Mouse (Mus musculus): Measurements from ENCODE around the gene Colec11. TPM values are rescaled to one million over a fixed set of nuclear protein-coding genes. Genes with fewer than 3 reads are reported as not detected.

Colec11 gene
- polyA plus RNA-seq, 1 experiment from 2014 or later, result 0.57 TPM

DNA sequence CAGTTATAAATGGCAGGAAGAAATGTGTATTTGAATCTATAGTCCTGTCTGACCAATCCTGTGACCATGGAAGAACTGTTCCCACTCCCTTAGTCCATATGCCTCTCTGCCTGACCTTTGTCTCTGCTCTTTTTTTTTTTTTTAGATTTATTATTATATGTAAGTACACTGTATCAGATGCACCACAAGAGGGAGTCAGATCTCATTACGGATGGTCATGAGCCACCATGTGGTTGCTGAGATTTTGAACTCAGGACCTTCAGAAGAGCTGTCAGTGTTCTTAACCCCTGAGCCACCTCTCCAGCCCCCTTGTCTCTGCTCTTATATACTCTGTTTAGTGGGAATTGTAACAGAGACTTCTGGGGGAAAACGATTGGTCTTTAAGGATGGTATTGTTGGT is 15.6 kb upstream of the Colec11 start:
- Histone ChIP-seq H3K9ac (ENCODE audit: low read length) (no peak overlapping the region), H3K4me2 (replicated peaks; ENCODE audit: low read depth) (no peak overlapping the region), H3K27ac (replicated peaks) (no peak overlapping the region), H3K9me3 (ENCODE audit: control insufficient read depth, low read length) (no peaks in the 10 kb centered on the region), H3K36me3 (ENCODE audit: control insufficient read depth, insufficient read depth, low read length) (peaks cover 6% of the 10 kb centered on the region; the same call in 1 of the 2 replicates), H3K27me3 (ENCODE audit: control insufficient read depth, insufficient read depth, low read length) (no peaks in the 10 kb centered on the region), H3K4me1 (replicated peaks; ENCODE audit: control insufficient read depth, insufficient read depth) (peaks cover 5% of the 10 kb centered on the region; the same call in 1 of the 2 replicates), H3K4me3 (ENCODE audit: low read depth, low read length) (no peak overlapping the region)
- no peak for DNase-seq (ENCODE audit: low spot score)
- 57% methylated on average over 2 of the region's 2 CpGs for WGBS
- no peak for ATAC-seq (ENCODE audit: low FRiP score, low TSS enrichment)
- no peak for TF ChIP-seq EP300 (optimal IDR thresholded peaks at IDR 0.05)
- peak; percentile 31; the same call in 1 of the 2 replicates for TF ChIP-seq CTCF (IDR thresholded peaks at IDR 0.05; ENCODE audit: low read depth)

- no peak for TF ChIP-seq CTCF (IDR thresholded peaks at IDR 0.05; ENCODE audit: low read depth)
- no peak for TF ChIP-seq EP300 (optimal IDR thresholded peaks at IDR 0.05)
- H3K27me3 ChIP-seq (ENCODE audit: control insufficient read depth, insufficient read depth, low read length), result no peaks in the 10 kb centered on the region
- 91% methylated on average over 6 of the region's 6 CpGs for WGBS
- peaks cover 5% of the 10 kb centered on the region; the same call in 1 of the 2 replicates for H3K4me1 ChIP-seq (replicated peaks; ENCODE audit: control insufficient read depth, insufficient read depth)
- peak overlapping the region; percentile 56 for H3K4me2 ChIP-seq (replicated peaks; ENCODE audit: low read depth)
- no peak overlapping the region for H3K9ac ChIP-seq (ENCODE audit: low read length)
- H3K27ac ChIP-seq (replicated peaks), result no peak overlapping the region
- DNase-seq (ENCODE audit: low spot score) (no peak), ATAC-seq (ENCODE audit: low FRiP score, low TSS enrichment) (no peak)
- no peaks in the 10 kb centered on the region for H3K9me3 ChIP-seq (ENCODE audit: control insufficient read depth, low read length)
- H3K4me3 ChIP-seq (ENCODE audit: low read depth, low read length), result no peak overlapping the region
- H3K36me3 ChIP-seq (ENCODE audit: control insufficient read depth, insufficient read depth, low read length), result peaks cover 21% of the 10 kb centered on the region
Measured at GRCm38 (mm10) chr12:28636543-28636942, 13.4 kb upstream of the Colec11 start.

GRCm38 (mm10) chr12:28635535-28636476 is 12.6 kb upstream of the Colec11 start, which contains the start of gene Rps7:
Rps7 (minus strand) TSS chr12:28635953.
- DNase-seq (ENCODE audit: low spot score), result peak; percentile 93
- peak within 1 kb of the TSS; percentile 97 for H3K9ac ChIP-seq (ENCODE audit: low read length)
- H3K27me3 ChIP-seq (ENCODE audit: control insufficient read depth, insufficient read depth, low read length), result no peaks in the 10 kb centered on the region
- peak within 1 kb of the TSS; percentile 86 for H3K4me3 ChIP-seq (ENCODE audit: low read depth, low read length)
- WGBS, result 4% methylated on average over 68 of the region's 69 CpGs
- peaks cover 5% of the 10 kb centered on the region; the same call in 1 of the 2 replicates for H3K4me1 ChIP-seq (replicated peaks; ENCODE audit: control insufficient read depth, insufficient read depth)
- H3K36me3 ChIP-seq (ENCODE audit: control insufficient read depth, insufficient read depth, low read length), result peaks cover 26% of the 10 kb centered on the region
- H3K4me2 ChIP-seq (replicated peaks; ENCODE audit: low read depth), result peak within 1 kb of the TSS; percentile 66
- H3K9me3 ChIP-seq (ENCODE audit: control insufficient read depth, low read length), result no peaks in the 10 kb centered on the region
- ATAC-seq (ENCODE audit: low FRiP score, low TSS enrichment), result peak; percentile 99
- TF ChIP-seq EP300 (optimal IDR thresholded peaks at IDR 0.05), result peak; percentile 99
- no peak for TF ChIP-seq CTCF (IDR thresholded peaks at IDR 0.05; ENCODE audit: low read depth)
- H3K27ac ChIP-seq (replicated peaks), result peak within 1 kb of the TSS; percentile 93

DNA sequence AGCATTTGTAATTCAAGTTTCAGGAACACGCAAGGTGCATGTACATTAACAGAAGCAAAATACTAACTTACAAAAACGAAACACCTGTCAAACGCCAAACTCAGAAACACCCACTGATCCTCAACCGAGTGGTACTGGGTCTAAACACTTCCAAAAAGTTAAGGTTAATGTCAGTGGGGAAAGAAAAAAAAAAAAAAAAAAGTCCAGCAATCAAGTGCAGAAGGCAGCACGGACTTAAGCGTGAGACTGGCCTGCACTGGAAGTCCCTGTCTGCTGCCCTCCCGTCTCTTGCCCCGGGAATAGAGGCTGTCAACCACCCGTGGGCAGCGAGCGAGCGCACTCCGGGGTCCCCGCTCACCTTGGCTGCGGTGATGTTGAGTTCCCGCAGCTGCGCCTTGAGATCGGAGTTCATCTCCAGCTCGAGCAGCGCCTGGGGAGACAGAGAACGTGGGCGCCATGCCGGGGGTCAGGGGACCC is 11.9 kb upstream of the Colec11 start:
- ATAC-seq (ENCODE audit: low FRiP score, low TSS enrichment), result peak; percentile 0; the same call in 1 of the 2 replicates
- TF ChIP-seq CTCF (IDR thresholded peaks at IDR 0.05; ENCODE audit: low read depth), result no peak
- TF ChIP-seq EP300 (optimal IDR thresholded peaks at IDR 0.05), result no peak
- no peak for DNase-seq (ENCODE audit: low spot score)

GRCm38 (mm10) chr12:28628436-28628835 is 5.3 kb upstream of the Colec11 start:
- no peak for ATAC-seq (ENCODE audit: low FRiP score, low TSS enrichment)
- no peak for DNase-seq (ENCODE audit: low spot score)
- WGBS, result 91% methylated on average over 2 of the region's 2 CpGs
- Histone ChIP-seq H3K9me3 (ENCODE audit: control insufficient read depth, low read length) (no peaks in the 10 kb centered on the region), H3K36me3 (ENCODE audit: control insufficient read depth, insufficient read depth, low read length) (peaks cover 36% of the 10 kb centered on the region), H3K27me3 (ENCODE audit: control insufficient read depth, insufficient read depth, low read length) (no peaks in the 10 kb centered on the region), H3K27ac (replicated peaks) (no peak overlapping the region), H3K4me2 (replicated peaks; ENCODE audit: low read depth) (no peak overlapping the region), H3K4me1 (replicated peaks; ENCODE audit: control insufficient read depth, insufficient read depth) (no peaks in the 10 kb centered on the region), H3K4me3 (ENCODE audit: low read depth, low read length) (no peak overlapping the region), H3K9ac (ENCODE audit: low read length) (no peak overlapping the region)
- no peak for TF ChIP-seq EP300 (optimal IDR thresholded peaks at IDR 0.05)

More for the DNA sequence above, 11.9 kb upstream of the Colec11 start:
- H3K4me3 ChIP-seq (ENCODE audit: low read depth, low read length), result peak overlapping the region; percentile 86
- H3K4me1 ChIP-seq (replicated peaks; ENCODE audit: control insufficient read depth, insufficient read depth), result peaks cover 5% of the 10 kb centered on the region; the same call in 1 of the 2 replicates
- H3K27me3 ChIP-seq (ENCODE audit: control insufficient read depth, insufficient read depth, low read length), result no peaks in the 10 kb centered on the region
- no peaks in the 10 kb centered on the region for H3K9me3 ChIP-seq (ENCODE audit: control insufficient read depth, low read length)
- H3K27ac ChIP-seq (replicated peaks), result peak overlapping the region; percentile 93
- H3K9ac ChIP-seq (ENCODE audit: low read length), result peak overlapping the region; percentile 97
- WGBS, result 1% methylated on average over 23 of the region's 23 CpGs
- peak overlapping the region; percentile 66 for H3K4me2 ChIP-seq (replicated peaks; ENCODE audit: low read depth)
- peaks cover 33% of the 10 kb centered on the region for H3K36me3 ChIP-seq (ENCODE audit: control insufficient read depth, insufficient read depth, low read length)
